Mouse (Mus musculus) embryonic facial prominence, embryonic 10.5 days (tissue): ENCODE measurements around the gene Mkks. TPM values are rescaled to one million over a fixed set of nuclear protein-coding genes. Genes with fewer than 3 reads are reported as not detected.
A peak's percentile ranks its signal among the peaks of the same experiment; 100 is the strongest.

Experiments used
- DNase-seq: peaks from one replicate; pipeline ENCODE4 v3.0.0-alpha.2; 2017; ENCODE audit warnings: low spot score
- H3K27ac ChIP-seq: fragments of 300-500 bp; sonication (generic); replicated peaks from 2 replicates; pipeline ENCODE4 v1.5.1; 2016; ENCODE audit warnings: mild to moderate bottlenecking
- H3K27me3 ChIP-seq: fragments of 300-500 bp; sonication (generic); replicated peaks from 2 replicates; pipeline ENCODE4 v1.6.1; 2016; ENCODE audit warnings: low read depth, mild to moderate bottlenecking; ENCODE audit not compliant: poor library complexity, severe bottlenecking
- H3K36me3 ChIP-seq: fragments of 300-500 bp; sonication (generic); replicated peaks from 2 replicates; pipeline ENCODE4 v1.6.1; 2016; ENCODE audit warnings: mild to moderate bottlenecking, moderate library complexity
- H3K4me1 ChIP-seq: fragments of 300-500 bp; sonication (generic); 2 replicates; pipeline ENCODE4 v1.6.1; 2016
- H3K4me3 ChIP-seq: fragments of 300-500 bp; sonication (generic); 2 replicates; pipeline ENCODE4 v1.5.1; 2016; ENCODE audit warnings: mild to moderate bottlenecking, moderate library complexity
- H3K9me3 ChIP-seq: fragments of 300-500 bp; sonication (generic); 2 replicates; pipeline ENCODE4 v1.6.1; 2016; ENCODE audit warnings: mild to moderate bottlenecking
- WGBS: fragments of 180-500 bp; shearing (Covaris S2); methylation state at CpG from one replicate; pipeline ENCODE4 v1.1.7; 2016; 5-methylcytosine and 5-hydroxymethylcytosine counted together
- polyA plus RNA-seq: library from polyadenylated mRNA; unstranded; fragments of >200 nt; fragmentation: Nextera tagmentation; extraction: Ambion mirVana; gene quantifications from 2 replicates; pipeline ENCODE4 v1.2.1, GENCODE M21; 2016

The Mkks gene
- 15.5 TPM in 2 replicates for polyA plus RNA-seq

DNA sequence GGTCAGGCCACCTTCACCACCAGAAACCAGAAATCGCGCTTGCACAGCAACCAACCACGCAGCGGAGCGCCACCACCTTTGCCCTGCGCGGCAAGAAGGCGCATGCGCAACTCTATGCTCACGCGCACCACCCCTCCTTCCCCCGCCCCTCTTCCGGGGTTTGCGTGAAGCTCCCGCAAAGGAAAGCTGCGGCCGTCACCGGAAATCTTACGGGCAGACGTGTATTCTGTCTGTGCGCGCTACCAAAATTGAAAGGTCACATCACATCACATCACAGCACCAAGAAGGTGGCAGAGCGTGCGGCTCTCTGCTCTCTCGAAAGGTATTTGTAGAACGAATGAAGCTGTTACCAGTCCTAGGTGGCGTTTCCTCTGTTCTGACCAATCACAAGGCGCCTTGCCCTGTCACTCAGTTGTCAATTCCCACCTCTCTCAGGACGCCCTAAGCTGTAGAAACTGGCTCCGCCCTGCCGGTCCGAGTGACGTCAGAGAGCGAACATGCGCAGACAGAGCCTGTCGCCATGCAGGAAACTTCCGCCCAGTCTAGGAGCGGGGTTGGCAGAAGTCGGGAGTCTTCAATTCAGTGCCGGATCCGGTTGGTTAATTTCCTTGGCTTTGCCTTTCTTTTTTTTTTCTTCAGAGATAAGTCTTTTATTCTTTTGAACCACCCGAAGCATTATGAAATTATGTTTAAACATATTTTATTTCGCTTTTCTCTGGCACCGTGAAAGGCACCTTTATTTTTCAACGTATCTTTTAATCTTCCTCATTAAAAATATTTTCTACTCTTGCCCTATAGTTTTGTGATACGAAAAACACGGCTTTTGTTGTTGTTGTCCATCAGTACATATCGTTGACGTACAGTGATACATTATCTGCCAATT, at the start of gene Mkks, which contains the start of the genes Slx4ip and AL731706.1:
Gene Mkks, minus strand, starts transcription at position 322 of the 883 bp plus-strand sequence.
Gene Slx4ip, plus strand, starts transcription at position 151 of the 883 bp plus-strand sequence.
Gene AL731706.1, minus strand, starts transcription at position 322 of the 883 bp plus-strand sequence.
- H3K9me3 ChIP-seq = no peaks in the 10 kb centered on the region
- under 1% methylated on average over 49 of the region's 49 CpGs for WGBS
- 0 out of 2 replicates have a peak, but pooled peaks cover 2% of the 10 kb centered on the region for H3K36me3 ChIP-seq
- H3K4me3 ChIP-seq = peak within 1 kb of the TSS; percentile 82
- DNase-seq = peak; percentile 98
- H3K27me3 ChIP-seq = no peaks in the 10 kb centered on the region
- H3K4me1 ChIP-seq = peaks cover 8% of the 10 kb centered on the region; the same call in 1 of the 2 replicates
- peak within 1 kb of the TSS; percentile 93 for H3K27ac ChIP-seq

DNA sequence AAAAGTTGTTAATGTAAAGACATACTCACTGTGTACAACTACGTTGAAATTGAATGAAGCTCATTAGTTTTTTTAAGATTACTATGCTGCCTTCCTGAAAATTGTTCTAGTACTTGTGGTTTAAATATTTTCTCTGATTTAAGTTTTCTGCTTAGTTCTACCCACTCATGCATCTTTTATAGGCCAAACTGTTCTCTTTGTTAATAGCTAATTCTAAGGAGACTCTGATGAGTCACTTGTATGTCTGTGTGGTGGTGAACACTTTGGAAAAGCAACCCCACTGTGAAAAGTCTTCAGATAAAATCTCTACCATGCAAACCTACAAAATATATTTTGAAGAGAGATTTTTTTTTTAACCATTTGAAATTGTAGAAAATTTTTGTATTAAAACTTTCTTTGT, 47.1 kb upstream of the Mkks start:
- no peaks in the 10 kb centered on the region for H3K27me3 ChIP-seq
- 88% methylated on average over 1 of the region's 1 CpGs for WGBS

DNA sequence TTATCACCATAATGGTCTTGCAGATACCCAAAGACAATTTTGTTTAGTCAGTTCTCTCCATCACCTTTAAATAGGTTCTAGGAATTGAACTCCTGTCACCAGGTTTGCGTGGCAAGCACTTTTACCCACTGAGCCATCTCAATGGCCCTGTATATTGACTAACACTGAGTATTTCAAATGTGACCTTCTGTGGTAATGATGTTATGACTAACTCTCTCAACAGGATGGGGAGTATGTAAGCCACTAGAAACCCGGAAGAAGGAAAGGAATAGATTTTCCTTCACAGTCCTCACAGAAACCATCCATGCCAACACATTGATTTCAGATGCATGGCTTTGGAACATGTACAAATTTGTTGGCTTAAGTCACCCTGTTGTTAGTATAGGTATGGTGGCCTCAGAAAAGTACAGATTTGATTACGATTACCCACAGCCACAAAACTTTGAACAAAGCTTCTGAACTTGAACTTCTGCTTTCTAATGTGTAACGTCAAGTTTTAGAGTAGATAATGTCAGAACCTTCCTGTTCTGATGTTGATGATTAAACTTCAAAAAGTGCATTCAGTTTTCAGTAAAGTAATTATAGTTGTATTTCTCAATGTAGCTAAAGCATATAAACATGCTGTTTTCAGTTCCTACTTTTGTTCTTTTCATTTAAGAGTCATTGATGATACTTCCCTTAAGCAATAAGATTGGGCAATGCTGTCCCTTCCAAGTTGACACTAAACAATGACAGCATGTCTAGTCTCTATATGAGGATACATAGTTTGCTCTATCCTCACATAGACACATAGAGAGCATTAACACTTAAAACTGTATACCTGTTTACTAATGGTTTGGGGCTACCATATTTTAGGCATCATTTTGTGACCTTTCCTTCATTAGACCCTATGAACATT, 45.5 kb upstream of the Mkks start:
- no peak for DNase-seq
- Histone ChIP-seq H3K27me3 (no peaks in the 10 kb centered on the region), H3K27ac (no peak overlapping the region), H3K4me1 (no peaks in the 10 kb centered on the region), H3K9me3 (no peaks in the 10 kb centered on the region), H3K4me3 (no peak overlapping the region), H3K36me3 (no peaks in the 10 kb centered on the region)
- 88% methylated on average over 4 of the region's 4 CpGs for WGBS

More for the DNA sequence above, 47.1 kb upstream of the Mkks start:
- Histone ChIP-seq H3K27ac (no peak overlapping the region), H3K36me3 (no peaks in the 10 kb centered on the region), H3K4me3 (no peak overlapping the region), H3K4me1 (no peaks in the 10 kb centered on the region), H3K9me3 (no peaks in the 10 kb centered on the region)
- no peak for DNase-seq

DNA sequence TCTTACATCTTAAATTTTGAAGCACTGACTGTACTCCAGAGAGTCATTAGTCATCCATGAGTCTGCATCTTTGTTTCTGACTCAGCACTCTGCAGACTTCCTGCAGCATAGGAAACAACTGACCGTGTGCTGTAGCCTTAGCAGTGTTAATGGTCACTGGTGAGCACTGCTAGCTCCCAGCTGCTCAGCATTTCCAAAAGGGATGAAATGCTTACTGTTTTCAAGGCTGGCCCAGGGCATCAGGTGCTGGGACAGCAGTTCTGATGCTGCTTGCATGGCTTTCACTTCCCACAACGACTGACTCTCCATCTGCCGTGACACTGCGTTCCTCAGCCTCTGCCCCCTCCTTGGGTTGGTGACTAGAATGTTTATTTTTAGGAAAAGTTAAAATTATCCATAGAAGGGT, 29.8 kb upstream of the Mkks start:
- Histone ChIP-seq H3K9me3 (no peaks in the 10 kb centered on the region), H3K27me3 (no peaks in the 10 kb centered on the region), H3K36me3 (no peaks in the 10 kb centered on the region), H3K4me3 (no peak overlapping the region), H3K27ac (no peak overlapping the region), H3K4me1 (peaks cover 12% of the 10 kb centered on the region)
- 69% methylated on average over 4 of the region's 4 CpGs for WGBS
- DNase-seq = no peak

DNA sequence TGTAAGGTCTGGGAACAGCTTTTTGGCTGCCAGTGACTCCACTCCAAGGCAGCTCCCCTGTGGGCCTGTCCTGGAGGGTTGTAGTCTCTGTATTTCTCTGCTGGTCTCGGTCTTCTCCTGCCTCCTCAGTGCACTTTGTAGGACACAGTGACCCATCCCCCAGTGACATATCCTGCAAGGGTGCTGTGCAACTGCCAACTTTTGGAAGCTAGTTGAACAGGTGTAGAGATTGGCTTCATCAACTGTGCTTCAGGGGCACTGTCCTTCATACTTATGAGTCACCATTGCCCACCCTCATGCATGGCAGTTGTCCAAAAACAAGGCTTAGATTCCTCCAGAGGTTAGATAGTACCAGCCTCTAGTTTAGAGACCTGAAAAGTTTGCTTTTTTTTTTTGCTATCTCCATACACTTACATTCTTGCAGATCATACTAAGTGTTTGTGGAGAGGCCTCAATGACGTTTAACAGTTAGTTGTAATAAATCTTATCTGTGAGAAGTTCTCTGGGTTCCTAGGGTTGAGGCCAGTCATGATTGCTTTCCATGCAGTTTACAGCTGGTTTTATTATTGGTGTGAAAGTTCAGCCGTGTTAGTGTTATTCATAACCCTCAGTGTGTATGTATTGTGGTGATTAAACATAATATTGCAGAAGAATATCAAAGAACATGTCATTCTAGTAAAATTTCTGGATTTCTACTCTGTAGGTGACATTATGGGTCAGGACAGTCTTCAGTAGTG, 29.2 kb upstream of the Mkks start:
- H3K9me3 ChIP-seq = no peaks in the 10 kb centered on the region
- no peak overlapping the region for H3K4me3 ChIP-seq
- H3K27ac ChIP-seq = no peak overlapping the region
- no peaks in the 10 kb centered on the region for H3K36me3 ChIP-seq
- 84% methylated on average over 3 of the region's 3 CpGs for WGBS
- no peaks in the 10 kb centered on the region for H3K27me3 ChIP-seq
- DNase-seq = no peak
- peaks cover 14% of the 10 kb centered on the region for H3K4me1 ChIP-seq

DNA sequence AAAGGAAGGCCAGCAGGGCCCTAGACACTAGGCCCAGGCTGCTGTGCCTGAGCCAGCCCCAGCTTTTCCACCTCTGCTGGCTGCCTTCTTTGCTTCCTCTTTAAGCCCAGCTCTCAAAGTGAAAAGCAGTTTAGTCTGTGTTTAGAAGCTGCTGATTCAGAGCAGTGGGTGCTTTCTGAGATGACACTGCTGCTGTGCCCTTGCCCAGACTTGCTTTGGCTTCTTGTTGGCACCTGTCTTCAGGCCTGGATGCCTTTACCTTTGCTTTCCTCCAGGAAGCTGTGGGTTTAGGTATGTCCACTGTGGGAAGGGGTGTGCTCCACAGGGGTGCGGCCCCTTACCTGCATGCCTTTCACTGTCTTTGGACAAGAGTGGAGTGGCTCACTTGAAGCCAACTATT, 28.2 kb upstream of the Mkks start:
- WGBS = 92% methylated on average over 1 of the region's 1 CpGs
- H3K27me3 ChIP-seq = no peaks in the 10 kb centered on the region
- no peak overlapping the region for H3K4me3 ChIP-seq
- H3K9me3 ChIP-seq = no peaks in the 10 kb centered on the region
- no peak for DNase-seq
- no peak overlapping the region; the same call in 1 of the 2 replicates for H3K27ac ChIP-seq
- H3K4me1 ChIP-seq = peaks cover 14% of the 10 kb centered on the region
- H3K36me3 ChIP-seq = no peaks in the 10 kb centered on the region

DNA sequence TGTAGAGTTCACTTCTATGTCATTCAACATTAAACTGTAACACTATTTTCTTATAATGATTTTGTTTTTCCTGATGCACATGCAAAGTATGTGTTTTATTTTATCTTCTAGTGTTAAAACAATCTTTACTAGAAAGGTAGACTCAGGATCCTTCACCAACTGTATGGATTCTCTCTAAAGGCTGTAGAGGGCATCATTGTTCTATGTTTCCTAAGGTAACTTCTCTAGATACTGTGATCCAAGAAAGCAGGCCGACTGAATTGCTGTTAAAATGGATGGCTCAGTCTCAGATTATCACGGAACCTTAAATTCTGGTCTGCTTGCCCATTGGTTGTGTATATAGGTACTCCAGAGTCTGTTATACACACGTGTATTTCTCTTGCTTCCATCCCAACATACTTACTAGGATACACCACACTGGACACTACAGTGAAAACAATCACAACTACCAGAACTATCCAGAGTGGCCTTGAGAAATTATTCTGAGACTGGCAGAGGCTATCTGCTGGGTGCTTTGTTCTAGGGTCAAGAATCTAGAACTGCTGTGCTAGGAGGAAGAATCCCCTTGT, 23.2 kb upstream of the Mkks start:
- no peaks in the 10 kb centered on the region for H3K36me3 ChIP-seq
- peaks cover 30% of the 10 kb centered on the region for H3K4me1 ChIP-seq
- no peak overlapping the region for H3K27ac ChIP-seq
- WGBS = 63% methylated on average over 3 of the region's 3 CpGs
- no peak for DNase-seq
- H3K27me3 ChIP-seq = no peaks in the 10 kb centered on the region
- H3K4me3 ChIP-seq = no peak overlapping the region
- H3K9me3 ChIP-seq = no peaks in the 10 kb centered on the region

DNA sequence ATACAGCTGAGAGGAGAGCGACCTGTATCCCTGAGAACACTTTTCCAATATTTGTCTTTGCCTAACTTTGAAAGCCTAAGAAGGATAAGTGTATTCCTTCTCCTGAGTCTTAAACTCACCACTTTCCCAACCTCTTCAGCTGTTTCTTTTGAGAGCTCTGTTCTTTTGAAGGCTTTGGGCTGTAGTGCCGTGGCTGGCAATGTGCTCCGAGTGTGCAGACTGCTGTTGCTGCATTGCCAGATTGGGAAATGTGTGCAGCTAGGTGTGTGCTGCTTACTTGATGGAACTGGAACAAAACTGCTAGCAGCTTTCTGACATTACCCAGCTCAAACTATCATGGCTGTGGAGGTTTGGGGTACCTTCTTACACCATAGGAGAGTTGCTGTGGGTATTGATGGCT, 21.8 kb upstream of the Mkks start:
- 64% methylated on average over 3 of the region's 3 CpGs for WGBS
- no peak overlapping the region for H3K27ac ChIP-seq
- no peak for DNase-seq

DNA sequence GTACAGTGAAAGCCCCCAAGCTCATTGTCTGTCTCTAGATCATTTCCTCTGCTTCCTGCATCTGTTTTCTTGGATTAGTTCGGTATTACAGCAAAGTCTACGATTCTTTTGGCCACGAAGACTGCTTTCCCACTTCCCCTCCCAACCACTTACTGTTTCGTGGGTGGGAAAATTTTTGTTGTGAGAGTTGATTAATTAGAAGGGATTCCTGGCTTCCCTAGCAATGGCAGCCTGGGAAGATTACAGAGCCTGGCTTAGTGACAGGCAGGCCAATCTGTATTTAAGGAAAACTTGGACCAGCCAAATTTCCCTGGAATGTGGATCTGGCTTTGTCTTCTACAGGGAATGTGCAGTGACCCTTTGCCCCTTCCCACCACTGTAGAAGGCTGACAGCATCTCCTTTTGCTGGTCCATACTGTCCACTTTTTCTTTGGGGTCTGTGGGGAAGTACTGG, 20.8 kb upstream of the Mkks start:
- Histone ChIP-seq H3K4me3 (no peak overlapping the region), H3K9me3 (no peaks in the 10 kb centered on the region), H3K4me1 (peaks cover 27% of the 10 kb centered on the region), H3K27ac (no peak overlapping the region), H3K27me3 (no peaks in the 10 kb centered on the region), H3K36me3 (no peaks in the 10 kb centered on the region)
- 34% methylated on average over 4 of the region's 4 CpGs for WGBS
- DNase-seq = no peak

More for the DNA sequence above, 21.8 kb upstream of the Mkks start:
- Histone ChIP-seq H3K36me3 (no peaks in the 10 kb centered on the region), H3K9me3 (no peaks in the 10 kb centered on the region), H3K4me3 (no peak overlapping the region), H3K4me1 (peaks cover 30% of the 10 kb centered on the region), H3K27me3 (no peaks in the 10 kb centered on the region)

DNA sequence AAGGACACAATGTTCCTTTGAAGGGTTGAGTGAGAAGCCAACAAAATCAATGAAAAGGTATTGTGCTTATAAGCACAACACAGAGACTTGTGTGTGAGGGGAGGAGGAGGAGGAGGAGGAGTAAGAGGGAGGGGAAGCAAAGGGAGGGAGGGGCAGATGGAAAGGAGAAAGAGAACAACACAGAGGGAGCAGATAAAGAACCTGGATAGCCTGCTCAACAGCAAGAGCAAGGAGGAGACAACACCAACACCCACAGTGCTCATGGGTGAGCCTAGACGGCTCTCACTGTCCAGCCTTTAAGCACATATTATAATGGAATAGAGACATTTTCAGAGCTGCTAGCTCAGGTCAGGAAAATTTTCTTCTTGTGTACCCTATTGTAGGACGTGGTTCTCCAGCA, 18.1 kb upstream of the Mkks start:
- H3K27me3 ChIP-seq = no peaks in the 10 kb centered on the region
- H3K4me1 ChIP-seq = peaks cover 15% of the 10 kb centered on the region
- H3K36me3 ChIP-seq = peaks cover 14% of the 10 kb centered on the region
- no peaks in the 10 kb centered on the region for H3K9me3 ChIP-seq
- no peak for DNase-seq
- no peak overlapping the region for H3K27ac ChIP-seq
- H3K4me3 ChIP-seq = no peak overlapping the region
- WGBS = 77% methylated on average over 2 of the region's 2 CpGs

DNA sequence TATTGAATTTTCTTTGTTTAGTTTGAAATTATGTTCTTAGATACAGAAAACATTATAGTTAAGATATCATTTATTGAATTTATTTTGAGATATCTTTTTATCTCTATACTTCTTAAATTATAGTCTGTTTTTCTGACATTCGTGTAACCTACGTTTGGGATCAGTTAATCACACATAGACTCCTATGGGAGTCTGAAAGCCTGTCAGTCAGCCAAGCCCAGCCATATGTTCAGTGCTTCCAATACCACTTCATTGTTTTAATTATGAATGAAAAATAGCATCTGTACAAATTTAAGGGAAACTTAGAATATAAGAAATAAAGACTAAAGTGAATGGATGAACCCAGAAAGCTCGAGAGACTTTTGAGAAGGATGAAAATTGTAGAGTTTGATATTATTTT, 17.4 kb upstream of the Mkks start:
- H3K9me3 ChIP-seq = no peaks in the 10 kb centered on the region
- DNase-seq = no peak
- H3K27me3 ChIP-seq = no peaks in the 10 kb centered on the region
- H3K27ac ChIP-seq = no peak overlapping the region
- H3K36me3 ChIP-seq = peaks cover 14% of the 10 kb centered on the region
- no peak overlapping the region for H3K4me3 ChIP-seq
- WGBS = 76% methylated on average over 3 of the region's 3 CpGs
- peaks cover 15% of the 10 kb centered on the region for H3K4me1 ChIP-seq
